Mouse (Mus musculus) inflammation-experienced regulatory T-cells, adult 6 months (primary cell): Measurements from ENCODE around the gene Nr3c2. TPM values are rescaled to one million over a fixed set of nuclear protein-coding genes. Genes with fewer than 3 reads are reported as not detected.

ENCODE experiments used
- ATAC-seq: one replicate; pipeline ENCODE4 v1.8.0; 2017
- polyA plus RNA-seq, 3 experiments: library from polyadenylated mRNA; unstranded; fragments of 100-300 nt; shearing (Covaris generic); gene quantifications; one replicate each; pipeline ENCODE4 v1.2.1; 2017

Nr3c2 gene
- polyA plus RNA-seq, 3 experiments from 2014 or later: 2.2 to 7.4 (median 4.9) TPM

DNA sequence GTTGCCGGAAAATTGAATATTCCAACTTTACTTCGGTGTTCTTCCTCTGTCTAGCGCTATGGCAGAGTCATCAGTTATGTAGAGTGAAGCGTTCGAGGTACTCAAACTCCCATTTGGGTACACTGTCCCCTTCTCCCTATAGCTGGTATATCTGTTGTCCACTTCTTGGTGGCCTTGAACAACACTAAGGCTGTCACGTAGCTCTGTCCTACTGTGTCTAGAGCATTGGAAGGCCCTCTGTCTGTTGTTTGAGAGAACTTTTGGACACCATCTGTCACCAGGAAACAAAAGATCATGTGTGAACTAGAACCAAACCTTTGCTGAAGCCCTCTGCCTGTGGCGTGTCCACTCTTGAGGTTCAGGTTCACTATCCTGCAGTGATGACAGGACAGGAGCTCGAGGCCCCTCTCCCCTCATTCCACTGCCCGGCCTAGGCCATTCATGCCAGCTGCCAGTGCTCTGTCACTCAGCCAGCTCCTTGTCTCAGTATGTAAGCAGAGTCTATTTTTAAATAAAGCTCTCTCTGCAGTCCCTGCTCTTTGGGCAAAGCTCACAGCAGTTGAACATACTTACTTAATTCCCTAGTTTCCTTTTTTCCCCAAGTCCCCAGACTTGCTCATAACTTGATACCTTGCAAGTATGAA, 72.6 kb downstream of the Nr3c2 start:
- ATAC-seq: no peak

- ATAC-seq: no peak
These were observed 73.8 kb downstream of the Nr3c2 start for GRCm38 (mm10) chr8:76972947-76973552.

DNA sequence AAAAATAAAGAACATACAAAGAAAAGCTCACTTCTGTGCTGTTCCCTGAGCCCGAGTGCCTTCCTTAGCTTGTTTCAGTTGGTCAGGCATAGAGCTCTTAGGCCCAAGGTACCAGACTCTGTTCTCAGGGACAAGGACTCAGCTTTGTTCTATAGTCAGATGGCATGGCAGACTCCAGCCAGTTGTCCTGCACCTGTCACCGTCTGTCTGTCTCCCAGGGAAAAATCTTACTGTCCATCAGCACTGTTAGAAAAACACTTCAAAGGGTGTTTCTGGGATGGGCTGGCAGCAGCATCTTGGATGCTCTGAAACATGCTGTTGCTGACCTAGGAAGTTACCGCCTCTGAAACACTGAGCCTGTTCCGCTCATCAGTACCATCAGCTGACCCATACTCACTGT, 78.7 kb downstream of the Nr3c2 start:
- no peak for ATAC-seq

DNA sequence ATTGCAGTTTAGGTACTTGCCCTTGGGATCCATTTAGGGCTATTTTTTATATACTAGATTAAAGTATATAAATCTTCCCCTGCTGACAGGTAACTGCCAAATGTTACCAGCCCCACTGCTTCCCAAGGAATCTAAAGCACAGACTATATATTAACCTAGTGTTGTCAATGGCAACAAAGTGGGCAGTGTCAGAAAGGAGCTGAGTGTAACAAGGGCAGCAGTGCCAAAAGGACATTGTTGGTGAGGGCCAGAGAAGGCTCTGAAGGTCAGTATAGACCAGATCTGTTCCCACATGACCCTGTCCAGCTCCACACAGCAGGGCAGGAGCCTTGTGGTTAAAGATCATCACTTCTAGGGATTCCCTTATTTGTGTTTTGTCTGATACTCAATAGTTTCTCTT, 84.8 kb downstream of the Nr3c2 start:
- no peak for ATAC-seq

- ATAC-seq: no peak
These were observed 85.6 kb downstream of the Nr3c2 start for GRCm38 (mm10) chr8:76984851-76985250.

- no peak for ATAC-seq
These were observed 88.6 kb downstream of the Nr3c2 start for GRCm38 (mm10) chr8:76987876-76988275.

- ATAC-seq: no peak
These were observed 99.0 kb downstream of the Nr3c2 start for GRCm38 (mm10) chr8:76998276-76998675.

- no peak for ATAC-seq
These were observed 110.2 kb downstream of the Nr3c2 start for GRCm38 (mm10) chr8:77009425-77009824.

DNA sequence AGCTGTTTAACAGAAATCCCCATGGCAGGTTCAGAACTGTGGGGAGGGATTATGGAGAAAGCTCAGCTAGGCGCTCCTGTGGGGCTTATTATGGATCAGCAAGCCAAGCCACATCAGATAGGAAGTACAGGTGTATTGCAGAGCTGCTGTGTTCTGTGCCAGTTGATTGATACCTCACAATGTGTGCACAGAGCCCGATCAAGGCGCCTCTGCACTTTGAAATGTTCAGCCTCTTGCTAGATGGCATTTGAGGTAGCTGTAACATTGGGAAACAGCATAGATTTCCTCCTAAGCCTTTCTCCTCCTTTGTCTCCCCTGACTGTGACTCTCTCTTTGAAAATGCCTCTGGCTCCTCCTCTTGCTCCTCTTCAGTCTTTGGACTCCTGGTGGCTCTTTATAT, 112.7 kb downstream of the Nr3c2 start:
- ATAC-seq: no peak

GRCm38 (mm10) chr8:77012641-77013040, 113.4 kb downstream of the Nr3c2 start:
- ATAC-seq: no peak

- no peak for ATAC-seq
These were observed 117.5 kb downstream of the Nr3c2 start for GRCm38 (mm10) chr8:77016713-77017112.

- ATAC-seq: no peak
These were observed 124.8 kb downstream of the Nr3c2 start for GRCm38 (mm10) chr8:77023837-77024710.

GRCm38 (mm10) chr8:77031213-77031612, 132.0 kb downstream of the Nr3c2 start:
- no peak for ATAC-seq

DNA sequence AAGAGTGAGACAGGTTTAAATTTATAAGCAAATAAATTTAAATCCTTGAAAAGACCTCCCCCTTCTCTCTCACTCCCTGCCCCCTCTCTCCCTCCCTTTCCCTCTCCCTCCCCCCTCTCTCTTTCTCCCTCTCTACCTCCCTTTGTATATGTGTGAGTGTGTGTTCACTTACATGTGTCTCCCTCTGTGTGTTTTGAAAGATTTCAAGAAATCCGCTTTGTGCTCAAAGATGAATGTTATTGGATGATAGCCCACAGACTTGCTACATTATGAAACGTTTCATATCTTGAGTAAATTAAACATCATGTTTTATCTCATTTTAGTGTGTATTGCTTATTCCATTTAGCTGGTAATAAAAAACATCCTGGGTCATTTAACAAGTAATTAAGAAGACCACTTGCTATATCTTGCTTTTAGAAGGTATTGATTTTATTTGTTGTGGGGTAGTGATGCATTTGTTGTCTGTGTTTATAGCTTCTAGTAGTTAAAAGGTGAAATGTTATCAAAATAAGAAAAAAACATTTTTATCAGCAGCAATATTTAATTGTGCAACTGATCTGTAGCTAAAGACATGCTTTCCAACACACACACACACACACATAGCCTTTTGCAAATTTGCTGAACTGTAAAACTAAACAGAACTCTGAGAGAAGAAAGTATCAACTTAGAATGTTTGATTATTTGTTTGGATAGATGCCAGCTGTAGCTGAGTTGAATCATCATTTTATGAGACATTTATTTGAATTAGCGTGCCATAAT, 134.6 kb downstream of the Nr3c2 start:
- no peak for ATAC-seq

DNA sequence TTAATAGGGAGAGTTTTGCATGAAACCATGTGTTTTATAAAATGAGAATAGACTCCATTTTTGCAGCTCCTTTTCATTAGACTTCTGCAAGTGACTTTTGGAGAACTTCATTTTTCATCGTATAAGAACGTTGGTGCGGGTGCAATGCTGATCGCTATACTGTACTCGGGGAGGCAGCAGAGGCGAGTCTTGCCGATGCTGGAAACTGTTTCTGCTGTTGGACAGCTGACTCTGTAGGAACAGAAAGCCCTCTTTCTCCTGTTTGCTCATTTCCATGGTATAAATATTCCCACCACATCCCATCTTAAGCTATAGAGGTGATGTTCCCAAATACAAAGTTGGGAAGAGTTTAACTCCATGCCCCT, 135.2 kb downstream of the Nr3c2 start:
- no peak for ATAC-seq

DNA sequence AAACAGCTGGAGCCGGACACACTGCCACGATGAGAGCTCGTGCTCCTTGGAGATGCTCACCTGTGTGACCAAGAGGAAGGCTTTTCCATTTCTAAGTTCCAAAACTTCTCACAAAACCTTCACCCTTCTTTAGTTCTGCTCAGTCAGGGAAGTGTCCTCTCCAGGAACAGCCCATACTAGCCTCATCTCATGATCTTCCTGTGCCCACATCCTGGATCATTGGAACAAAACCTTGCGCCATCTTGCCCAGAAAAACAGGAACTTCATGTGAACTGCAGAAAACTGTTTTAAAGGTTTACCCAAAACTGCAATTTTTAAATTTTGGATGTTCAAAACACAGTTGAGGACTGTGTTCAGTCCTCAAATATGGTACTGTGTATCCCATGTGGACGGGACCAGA, 142.0 kb downstream of the Nr3c2 start:
- no peak for ATAC-seq

DNA sequence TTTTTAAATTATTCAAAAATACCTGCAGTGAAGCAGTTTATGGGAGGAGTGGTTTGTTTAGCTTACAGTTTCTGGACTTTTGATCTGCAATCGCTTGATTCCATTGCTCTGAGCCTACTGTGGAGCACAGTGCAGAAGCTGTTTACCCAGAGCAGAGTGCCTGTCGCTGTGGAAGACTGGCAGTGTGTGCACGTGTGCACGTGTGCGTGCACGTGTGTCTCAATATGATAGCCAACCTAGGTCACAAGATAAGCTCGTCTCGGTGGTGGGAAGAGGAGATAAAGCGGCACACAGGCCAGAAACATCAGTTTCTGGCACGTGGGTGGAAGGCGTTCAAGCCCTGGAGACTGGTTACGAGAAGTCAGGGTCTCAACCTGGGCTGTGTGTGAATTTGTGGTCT, 145.6 kb downstream of the Nr3c2 start:
- ATAC-seq: no peak

DNA sequence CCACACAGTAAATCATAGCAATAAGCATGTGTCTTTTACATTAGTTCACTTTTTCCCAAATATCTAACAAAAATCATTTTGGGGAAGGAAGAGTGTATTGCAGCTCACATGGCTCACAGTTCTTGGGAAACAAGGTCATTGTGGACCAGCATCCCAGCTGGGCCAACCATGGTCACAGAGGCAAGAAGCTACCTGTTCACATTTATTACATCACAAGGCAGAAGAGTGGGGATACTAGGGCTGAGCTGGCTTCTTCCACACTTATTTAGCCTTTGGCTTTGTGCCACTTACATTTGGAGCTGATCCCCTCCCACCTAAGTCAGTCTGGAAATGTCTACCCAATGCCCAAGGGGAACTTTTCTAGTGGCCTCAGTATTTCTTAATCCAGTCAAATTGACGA, 146.5 kb downstream of the Nr3c2 start:
- ATAC-seq: no peak

DNA sequence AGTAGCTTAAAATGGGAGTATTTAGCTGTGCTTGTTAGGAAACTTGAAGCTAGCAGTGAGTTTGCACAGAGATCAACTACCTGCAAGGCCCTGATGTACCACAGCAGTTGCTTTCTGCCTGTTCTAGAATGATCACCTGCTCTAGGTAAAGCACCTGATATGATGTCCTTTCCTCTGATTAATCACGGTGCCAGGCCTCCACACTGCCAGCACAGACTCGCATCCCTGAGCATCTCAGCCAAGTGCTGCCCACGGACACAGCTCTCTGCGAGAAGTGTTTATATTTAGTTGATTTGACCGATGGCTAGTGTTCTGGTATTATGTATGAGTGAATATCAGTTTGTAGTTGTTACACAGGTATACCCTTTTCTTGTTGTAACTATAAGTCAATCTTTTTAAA, 147.0 kb downstream of the Nr3c2 start:
- ATAC-seq: no peak

GRCm38 (mm10) chr8:77046731-77047130, 147.5 kb downstream of the Nr3c2 start:
- ATAC-seq: no peak

GRCm38 (mm10) chr8:77051399-77052275, 152.4 kb downstream of the Nr3c2 start:
- no peak for ATAC-seq

- ATAC-seq: no peak
These were observed 156.3 kb downstream of the Nr3c2 start for GRCm38 (mm10) chr8:77055492-77056021.
